Mouse (Mus musculus): ENCODE data around the gene Ipo4.

DNA sequence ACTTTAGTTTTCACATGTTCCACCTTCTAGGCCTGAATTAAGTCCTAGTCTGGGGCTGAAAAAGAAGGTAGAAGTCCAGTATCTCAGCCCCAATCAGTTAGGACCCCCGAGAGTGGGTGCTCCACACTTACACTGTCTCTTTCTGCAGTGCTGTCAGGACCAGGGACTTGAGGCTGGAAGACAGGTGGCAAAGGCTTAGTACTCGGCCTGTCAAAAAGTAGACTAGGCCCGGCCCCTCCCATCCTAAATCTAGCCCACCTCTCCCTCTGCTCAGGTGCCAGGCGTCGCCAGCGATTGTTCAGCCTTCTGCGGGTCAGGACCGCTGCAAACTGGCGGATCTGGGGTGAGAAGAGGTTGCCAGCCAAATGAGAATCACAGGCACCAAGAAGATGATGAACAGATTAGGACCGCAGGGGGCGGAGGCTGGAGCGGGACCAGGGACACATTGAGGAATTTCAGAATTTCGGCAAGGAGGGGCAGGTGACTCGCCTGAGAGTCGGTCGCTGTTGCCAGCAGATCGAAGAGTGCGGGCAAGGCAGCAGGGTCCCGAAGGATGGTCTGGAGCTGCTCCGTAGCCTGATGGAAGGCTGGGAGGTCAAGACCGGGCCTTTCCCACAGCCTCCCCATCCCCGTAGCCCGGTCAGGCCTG is 759 bp downstream of the Ipo4 start:
- no peak for TF ChIP-seq CTCF (IDR thresholded peaks at IDR 0.05; ENCODE audit: insufficient read depth, low read depth, low read length)
- TF ChIP-seq POLR2A (IDR thresholded peaks at IDR 0.05; ENCODE audit: insufficient read depth, low read depth, low read length): no peak

All from olfactory bulb, adult 2 months (tissue).